Mouse (Mus musculus) liver, embryonic 14.5 days (tissue): ENCODE data around the gene Atp6v0a4.

Experiments
- CTCF ChIP-seq: IDR thresholded peaks from 2 replicates; pipeline ENCODE4 v1.5.1; 2016; ENCODE audit warnings: antibody characterized with exemption, low read depth, control low read depth
- EP300 ChIP-seq: IDR thresholded peaks from 2 replicates; pipeline ENCODE4 v1.6.1; 2016; ENCODE audit warnings: antibody characterized with exemption, low read depth

DNA sequence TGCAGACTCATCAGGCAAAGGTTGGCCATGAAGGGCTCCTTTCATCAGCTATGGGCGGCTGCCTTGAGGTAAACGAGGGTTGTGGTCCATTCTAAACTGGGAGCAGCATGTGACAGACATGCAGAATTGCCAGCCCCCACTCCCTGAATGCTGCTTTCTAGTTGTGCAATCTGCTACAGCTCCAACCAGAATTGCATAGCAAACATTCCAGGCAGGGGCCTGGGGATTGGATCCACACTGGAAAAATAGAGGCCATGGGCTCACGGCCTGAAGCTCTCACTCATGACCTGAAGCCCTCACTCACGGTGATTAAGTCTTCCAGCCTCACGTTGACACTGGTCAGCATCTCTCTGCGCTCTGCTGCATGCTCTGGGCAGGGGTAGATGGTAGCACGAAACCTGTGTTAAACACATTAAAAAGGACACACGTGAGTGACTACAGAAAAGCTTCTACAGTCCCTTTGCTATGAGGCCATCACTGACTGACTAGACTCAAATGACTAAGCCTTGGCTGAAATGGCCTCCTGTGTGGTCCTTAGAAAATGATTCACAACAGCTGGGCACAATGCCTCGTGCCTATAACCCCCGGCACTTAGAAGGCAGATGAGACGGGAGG is 42.6 kb downstream of the Atp6v0a4 start:
- TF ChIP-seq CTCF, result no peak
- no peak for TF ChIP-seq EP300
